Mouse (Mus musculus): ENCODE results near the gene Syt1.

Syt1 gene

DNA sequence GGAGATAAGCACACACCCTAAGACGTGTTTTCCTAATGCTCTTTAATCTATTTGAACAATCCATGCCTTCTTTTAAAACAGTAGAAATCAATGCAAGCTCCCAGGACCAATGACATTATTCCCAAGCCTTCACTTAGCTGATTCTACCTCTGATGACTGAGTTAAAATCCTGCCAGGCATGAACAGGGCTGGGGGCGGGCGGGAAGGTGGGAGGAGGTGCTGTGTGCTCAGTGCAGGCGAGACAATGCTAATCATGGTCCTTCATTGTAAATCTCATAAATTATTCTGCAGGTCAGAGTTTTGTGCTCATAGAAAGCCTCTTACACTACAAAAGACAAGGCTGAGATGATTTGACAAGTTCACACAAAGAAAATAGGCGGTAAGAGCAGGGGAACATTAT is 366.9 kb downstream of the Syt1 start:
- no peak for DNase-seq (ENCODE audit: low spot score)

DNA sequence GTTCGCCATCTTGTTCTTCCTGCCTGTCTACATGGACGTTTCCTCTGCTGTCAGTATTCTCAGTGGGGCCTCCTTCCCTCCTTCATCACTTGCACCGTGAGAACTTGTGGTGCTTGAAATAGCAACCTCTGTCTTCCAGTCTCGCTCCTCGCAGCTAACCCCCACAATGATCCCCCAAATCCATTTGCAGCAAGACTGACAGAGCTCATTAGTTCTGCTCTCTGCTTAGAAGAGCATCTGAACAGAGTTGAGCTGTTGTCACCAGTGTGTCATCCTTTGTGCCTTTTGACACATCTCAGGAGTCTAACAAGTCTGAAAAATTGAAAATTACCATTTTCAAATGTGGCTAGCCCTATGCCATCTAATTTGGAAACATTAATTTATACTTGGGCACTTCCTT is 372.7 kb downstream of the Syt1 start:
- no peak for DNase-seq (ENCODE audit: low spot score)

DNA sequence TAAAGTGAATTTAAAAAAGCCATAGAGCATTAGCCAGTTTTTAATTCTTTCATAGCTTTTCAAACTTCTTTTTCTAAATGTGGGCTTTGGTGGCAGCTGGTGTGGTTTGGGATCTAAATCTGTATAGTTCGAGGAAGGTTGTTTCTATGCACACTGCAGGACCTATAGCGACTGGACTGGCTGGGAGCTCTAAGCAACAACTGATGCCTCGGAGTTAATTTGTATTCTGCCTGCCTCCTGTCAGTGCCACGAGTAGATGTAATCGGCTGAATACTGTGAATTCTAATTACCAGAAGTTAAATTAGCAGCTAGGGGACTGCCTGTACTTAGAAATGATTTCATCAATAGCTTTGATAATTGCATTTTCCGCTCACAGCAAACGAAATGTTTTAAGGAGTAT is 374.7 kb downstream of the Syt1 start:
- DNase-seq (ENCODE audit: low spot score) = peak; percentile 51

DNA sequence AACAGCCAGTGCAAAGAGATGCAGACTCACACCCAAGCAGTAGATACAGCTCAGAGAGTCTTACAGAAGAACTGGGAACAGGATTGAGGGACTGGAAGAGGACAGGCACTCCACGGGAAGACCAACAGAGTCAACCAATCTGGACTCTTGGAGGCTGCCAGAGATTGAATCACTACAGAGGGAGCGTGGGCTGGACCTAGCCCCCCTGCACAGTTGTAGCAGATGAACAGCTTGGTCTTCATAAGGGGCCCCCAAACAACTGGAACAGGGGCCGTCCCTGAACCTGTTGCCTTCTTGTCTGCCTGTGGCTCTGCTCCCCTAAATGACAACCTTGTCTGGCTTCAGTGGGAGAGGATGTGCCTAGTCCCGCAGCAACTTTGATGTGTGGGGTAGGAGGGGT is 375.2 kb downstream of the Syt1 start:
- no peak for DNase-seq (ENCODE audit: low spot score)

DNA sequence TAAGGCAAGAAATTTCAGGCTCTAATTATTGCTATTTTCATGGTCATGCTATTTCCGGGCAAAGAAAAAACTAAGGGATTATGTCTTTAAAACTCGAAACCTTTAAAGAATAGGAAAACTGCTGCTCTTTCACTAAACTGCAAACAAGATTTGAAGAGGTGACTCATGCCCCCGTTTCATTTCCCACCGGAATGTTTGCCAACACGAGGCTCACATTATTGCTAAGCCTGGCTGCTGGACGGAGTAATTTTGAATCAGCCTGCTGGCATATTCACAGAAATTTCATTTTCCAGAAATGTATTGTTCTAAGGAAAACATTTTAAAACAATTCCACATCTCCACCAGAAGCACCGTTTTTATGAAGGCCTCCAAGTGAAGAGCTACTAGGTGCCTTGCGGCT is 379.9 kb downstream of the Syt1 start:
- no peak for DNase-seq (ENCODE audit: low spot score)

DNA sequence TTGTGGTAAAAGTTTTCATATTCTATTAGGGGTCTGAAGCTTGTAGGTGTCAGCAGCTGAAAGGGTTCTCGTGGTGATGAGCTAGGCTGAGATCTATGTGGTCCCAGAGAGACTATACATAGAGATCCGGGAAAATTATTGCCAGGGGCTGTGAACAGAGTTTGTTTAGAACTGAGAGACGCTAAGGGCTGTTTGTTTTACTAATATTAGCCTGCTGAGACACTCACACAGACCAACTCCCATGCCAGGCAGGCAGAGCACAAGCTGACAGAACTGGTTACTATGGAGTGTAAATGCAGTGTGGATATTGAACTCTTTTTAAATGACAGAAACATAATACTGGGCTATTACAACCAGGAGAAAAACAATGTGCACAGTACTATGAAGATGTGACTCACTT is 384.4 kb downstream of the Syt1 start:
- no peak for DNase-seq (ENCODE audit: low spot score)

DNA sequence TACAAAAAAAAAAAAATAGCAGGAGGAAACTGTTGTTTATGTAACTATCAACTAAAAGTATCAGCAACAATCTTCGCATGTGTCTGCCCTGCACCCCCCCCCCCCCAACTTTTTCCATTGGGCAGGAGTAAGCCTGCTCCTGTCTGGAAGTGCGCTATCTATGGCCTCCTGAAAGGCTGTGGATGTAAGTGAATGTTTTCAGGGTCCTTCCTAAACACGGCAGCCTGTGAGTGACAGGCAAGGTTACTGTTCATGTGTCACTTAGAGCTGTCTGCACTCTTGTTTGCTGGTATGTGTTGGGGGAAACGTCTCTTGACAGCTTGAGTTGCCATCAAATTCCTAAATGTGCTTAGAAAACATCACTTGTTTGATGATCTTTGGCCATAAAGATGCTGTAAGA is 387.8 kb downstream of the Syt1 start:
- DNase-seq (ENCODE audit: low spot score) = no peak

DNA sequence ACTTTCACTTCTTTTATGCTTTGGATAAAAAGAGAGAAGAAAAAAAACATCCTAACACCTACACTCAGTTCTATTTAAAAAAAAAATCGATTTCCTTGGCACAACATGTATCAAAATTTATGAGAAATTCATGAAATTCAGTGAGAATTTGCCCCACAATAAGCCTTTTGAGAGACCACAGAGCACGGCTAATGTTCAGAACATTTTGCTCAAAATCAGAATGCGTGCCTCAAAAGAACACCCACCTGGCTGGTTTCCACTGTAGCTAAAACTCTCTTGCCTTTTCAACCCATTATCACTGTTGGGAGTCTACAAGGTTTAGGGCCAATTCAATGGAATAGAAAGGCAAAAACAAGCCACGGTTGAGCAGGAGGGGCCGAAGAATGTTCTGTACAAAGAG is 390.9 kb downstream of the Syt1 start:
- no peak for DNase-seq (ENCODE audit: low spot score)

DNA sequence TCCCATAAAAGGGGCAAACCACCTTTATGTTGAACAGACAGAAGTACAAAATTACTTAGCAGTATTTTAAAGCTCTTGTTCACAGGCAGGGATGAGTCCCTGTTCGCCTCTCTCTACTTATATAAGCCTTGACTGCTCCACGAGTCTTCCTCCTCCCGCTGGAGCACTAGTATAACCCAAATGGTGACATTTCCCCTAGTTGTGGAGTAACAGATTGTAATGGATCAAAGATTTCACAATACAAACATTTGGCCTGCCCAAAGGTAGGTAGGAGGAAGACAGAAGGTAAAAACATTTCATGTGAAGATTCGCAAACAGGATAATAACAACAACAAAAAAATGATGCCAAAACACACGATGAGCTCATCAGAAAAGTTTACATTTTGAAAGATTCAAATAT is 391.6 kb downstream of the Syt1 start:
- no peak for DNase-seq (ENCODE audit: low spot score)

DNA sequence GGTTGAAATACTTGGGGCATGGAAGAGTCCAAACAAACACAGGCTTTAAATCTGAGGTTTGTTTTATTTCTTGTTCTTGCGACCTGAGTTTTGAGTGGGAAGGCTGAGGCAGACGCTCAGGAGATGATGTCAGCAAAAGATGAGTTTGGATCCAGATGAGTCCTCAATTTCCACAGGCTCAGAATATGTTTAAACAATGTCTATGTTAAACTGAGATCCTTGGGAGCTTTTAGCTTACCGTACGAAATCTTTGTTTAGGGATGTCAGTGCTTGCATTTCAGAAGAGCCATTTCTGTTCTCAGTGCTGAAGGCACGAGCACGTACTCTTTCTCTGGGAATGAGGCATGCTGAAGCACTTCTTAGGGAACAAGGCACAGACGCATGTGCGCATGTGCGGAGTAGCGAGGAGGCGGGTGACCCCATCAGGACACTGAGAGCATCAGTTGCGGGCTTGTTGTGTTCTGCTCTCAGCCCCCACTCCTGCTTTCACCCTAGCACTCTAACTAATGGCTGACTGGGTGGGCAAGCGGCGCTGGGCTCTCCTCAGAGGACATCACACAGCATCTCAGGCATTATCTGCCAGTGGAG is 400.6 kb downstream of the Syt1 start:
- no peak for DNase-seq (ENCODE audit: low spot score)

DNA sequence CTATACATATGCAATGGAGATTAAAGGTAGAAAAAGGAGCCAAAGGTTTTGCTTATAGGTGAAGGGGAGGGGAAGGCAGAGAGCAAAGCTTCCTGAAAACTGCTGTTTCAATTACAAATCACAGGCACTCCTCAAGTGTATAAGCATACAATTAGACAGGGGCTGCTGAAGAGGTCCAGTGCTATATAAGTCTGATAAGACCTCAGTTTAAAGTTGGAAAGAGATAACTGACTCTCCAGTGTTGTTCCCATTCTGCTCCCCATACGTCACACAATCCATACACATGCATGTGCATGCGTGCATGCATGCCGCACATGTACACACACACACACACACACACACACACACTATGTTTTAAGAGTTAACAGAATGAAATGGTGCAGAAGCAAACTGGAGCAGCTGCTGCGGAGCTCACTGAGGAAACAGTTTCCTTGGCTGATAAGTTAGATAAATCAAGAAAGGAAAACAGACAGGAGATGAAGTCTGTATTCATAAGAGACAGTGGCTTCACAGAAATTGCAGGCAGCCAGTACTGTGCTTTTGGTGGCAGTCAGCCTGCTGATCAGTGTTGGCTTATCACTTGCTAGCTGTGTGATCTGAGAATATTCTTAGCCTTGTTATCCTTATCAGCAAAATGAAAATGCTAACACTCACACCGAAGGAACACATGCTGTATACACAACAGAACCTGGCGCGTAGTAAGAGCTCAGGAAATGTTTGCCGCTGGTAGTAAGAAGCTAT is 408.9 kb downstream of the Syt1 start:
- no peak for DNase-seq (ENCODE audit: low spot score)

DNA sequence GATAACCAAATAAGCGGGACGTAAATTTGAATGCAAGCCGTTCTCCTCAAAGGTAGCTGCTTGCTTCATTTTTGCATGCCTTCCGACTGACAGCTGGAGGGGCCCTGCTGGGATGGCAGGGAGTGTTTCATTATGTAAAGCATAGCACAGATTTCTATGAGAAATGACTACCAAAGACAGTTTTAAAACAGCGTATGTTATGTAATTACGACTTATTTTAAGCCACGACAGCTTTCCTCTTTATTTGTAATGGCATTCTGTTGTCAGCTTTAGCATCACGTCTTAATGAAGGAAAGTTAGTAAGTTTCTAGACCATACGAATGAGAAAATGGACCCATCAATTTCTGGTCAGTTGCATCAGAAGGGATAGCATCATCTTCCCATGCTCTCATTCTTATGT is 410.1 kb downstream of the Syt1 start:
- no peak for DNase-seq (ENCODE audit: low spot score)

DNA sequence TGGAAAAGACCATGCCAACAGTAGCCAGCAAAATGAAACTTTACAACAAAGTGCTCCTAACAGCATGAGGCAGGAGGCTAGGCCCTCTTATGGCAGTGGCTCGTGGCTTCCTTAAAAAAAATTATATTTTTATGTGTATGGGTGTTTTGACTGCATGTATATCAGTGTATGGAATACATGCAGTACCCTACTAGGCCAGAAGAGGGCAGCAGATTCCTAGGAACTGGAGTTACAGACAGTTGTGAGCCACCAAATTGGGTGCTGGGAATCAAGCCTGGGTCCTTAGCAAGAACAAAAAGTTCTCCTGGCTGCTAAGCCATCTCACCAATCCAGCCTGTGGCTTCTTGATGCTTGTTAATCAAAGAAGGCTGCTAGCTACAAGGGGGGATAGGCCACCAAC is 413.4 kb downstream of the Syt1 start:
- no peak for DNase-seq (ENCODE audit: low spot score)

DNA sequence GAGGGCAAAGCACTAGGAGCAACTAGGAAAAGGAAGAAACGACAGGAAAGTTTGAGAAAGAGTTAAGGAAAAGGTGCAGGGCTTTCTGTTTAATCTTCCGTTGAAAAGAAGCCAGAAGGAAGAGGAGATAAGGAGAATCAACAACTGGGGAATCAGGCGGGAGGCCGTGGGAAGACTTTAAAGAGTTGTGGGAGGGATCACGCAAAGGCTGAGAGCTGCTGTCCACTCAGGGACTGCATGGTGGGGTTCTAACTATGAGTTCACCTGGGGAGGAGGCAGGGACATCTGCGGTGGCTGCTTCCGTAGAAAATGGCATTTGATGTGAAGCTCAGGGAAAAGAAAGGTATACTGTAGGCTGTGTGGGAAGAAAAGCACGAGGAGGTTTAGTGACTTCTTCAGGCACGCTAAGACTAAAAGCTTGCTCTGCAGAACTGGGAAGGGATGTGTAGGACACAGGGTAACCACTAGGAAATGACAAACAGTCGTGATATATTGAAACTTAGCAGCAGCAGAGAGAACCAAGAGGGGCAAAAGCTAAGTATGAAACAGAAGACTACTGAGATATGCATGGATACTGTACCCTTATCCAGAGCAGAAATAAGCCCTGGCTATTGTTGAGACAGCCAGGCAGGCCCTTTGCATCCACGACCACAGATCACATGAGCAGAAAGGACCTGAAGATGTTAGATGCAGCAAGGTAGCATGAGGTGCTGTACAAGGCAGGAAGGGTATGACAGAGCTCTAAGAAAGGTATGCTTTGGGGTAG is 414.4 kb downstream of the Syt1 start:
- no peak for DNase-seq (ENCODE audit: low spot score)

DNA sequence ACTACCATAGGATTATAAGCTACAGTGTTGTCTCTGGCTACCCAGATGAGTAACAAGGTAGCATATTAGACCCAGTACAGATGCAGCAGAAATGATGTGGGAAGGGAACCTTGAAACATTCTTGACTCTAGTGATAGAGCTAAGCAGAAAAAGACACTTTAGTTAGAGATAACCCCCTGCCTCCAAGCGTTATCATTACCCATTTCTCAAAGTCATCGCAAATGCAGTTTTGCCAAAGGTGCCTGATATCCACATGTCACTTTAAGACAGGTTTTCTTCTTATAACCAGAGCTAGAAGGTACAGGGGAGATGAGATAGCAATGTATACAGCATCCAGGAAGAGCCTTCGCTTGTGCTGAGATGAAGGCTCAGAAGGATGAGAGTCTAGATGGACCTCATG is 421.4 kb downstream of the Syt1 start:
- no peak for DNase-seq (ENCODE audit: low spot score)

DNA sequence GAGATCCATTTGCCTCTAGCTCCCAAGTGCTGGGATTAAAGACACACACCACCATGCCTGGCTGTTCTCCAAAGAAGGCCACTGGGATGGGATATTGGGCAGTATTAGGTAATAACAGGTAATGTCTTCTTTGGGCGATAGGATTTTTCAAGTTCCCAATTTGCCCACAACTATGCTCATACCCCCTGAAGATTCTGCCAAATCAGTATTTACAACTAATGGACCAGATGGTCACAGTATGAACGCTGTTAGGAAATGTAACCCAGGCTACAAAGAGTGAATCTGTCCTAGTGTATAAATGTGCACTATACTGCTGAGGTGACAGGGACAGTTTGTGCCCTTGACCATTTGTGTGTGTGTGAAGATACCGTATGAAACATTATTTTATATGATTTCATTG is 421.9 kb downstream of the Syt1 start:
- no peak for DNase-seq (ENCODE audit: low spot score)

DNA sequence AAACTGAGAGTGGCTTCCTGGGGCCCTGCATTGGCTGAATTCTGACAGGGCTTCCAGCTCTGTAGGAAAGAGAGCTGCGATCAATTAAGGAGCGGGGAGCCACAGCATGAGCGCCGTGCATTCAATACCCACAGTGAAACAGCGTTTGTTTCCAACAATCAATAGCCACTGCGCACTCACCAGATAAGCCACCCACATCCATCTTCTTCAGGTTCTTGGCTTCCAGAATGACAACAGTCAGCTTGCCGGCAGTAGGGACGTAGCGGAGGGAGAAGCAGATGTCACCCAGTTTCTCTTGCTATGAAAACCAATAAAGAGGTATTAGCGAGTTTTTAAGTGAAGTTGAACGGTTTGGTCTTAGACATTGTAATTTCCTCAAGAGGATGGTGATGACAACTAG is 427.1 kb downstream of the Syt1 start:
- no peak for DNase-seq (ENCODE audit: low spot score)

DNA sequence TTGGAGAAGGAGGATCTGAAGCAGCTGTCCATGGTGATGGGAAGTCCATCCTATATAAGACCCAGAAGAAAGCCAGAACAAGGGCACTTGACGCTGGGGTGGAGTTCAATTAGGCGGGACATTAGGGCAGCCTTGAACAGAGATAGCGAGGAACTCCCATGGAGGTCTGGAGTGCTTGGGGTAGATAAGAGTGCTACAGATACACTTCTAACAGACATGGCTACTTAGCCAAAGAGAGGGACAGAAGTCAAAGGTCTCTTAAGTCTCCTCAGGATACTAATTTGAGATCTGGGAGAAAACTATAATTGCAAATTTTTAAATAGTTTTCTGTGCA is 428.4 kb downstream of the Syt1 start:
- no peak for DNase-seq (ENCODE audit: low spot score)

DNA sequence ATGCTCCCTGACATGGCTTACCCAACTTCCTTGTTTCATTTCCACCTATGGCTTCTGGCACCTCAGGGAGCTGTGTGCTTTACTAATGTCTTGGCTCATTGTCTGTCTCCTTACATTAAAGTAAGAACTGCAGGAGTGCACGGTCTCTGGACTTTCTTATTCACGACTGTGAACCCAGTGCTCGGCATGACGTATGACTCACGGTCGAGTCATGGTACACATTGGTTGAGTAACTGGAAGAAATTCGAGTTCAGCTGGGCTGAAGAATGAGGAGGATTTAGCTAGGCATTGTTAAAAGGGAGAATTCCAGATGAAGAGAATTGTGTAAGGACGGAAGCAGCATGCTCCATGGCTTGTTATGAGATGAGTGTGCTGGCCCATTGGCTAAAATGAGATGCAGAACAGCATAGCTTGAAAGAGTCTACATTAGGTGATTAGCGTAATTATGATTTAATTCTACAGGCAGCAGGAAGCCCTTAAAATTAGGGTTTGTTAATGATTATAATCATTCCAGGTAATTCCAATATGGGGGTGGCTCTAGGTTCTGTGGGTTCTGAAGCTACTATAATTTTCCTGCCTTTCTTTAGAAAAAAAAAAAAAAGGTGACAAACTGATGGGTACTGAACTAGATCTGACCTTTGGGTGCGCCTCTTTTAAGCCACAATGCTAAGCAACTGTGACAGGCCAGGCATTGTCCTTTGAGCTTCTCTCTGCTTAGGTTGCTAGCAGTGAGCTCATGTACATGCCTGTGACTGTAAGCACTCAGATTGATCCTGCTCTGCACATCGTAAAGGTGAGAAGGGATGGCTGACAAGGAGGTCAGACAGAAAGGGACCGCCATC is 429.0 kb downstream of the Syt1 start:
- DNase-seq (ENCODE audit: low spot score) = no peak

DNA sequence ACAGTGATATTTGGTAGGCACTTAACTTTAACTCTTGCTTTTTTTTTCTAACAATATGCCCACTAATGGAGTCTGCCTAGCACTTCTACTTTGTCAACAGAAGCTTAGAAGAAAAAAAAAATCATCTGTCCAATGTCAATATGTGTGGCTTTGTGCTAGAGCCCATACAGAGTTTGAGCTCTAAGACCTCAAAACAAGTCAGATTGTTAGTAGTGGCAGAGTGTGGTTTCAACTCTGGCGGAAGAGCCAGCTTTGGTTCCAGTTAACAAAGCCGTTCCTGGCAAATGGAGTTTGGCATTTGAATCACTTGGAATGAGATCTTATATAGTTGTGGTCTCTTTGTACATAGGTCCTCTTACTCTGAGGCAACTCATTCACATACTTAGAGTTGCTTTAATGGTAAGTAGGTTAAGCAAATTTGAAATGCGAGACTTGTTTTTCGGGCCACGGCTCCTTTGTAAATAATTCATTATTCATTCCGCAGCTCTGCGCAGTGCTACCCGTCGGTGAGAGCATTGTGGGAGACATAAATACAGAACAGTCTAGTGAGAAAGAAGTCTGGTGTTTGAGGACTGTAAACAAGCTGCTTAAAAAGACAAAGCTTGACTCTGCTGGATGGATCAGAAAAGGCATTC is 429.9 kb downstream of the Syt1 start:
- DNase-seq (ENCODE audit: low spot score) = no peak

DNA sequence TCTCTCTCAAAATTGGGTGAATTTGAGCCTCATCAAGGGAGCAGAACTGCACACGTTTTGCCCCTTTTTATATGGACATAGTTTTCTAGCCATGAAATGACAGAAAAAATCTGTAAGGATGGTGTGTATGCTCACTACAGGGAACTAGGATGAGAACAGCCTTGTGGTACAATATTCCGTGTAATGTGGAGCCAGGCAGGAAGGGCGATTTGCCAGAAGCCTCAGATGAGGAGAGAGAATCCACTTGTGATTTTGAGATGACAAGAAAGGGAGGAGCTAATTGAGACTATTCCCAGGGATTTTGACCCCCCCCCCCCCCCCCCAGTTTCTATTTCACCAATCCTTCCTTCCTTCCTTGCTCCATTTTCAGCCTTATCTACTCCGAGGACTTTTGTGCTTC is 431.4 kb downstream of the Syt1 start:
- DNase-seq (ENCODE audit: low spot score) = no peak

DNA sequence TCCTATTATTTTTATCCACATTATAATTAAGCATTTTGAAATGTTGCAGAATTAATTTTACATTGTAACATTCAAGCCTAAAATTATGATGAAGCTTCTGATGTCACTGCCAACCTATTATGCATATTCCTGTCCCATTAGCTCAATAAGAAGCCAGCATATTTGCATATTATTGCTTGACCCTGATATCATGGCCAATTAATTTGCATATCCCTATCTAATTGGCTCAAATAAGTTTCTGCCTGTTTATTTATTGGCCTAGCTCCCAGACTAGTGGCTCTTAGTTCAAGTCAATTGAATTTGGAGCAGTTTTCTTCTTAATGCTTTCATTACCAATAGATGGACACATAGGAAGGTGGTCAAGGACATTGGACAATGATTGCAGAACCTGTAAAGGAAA is 433.2 kb downstream of the Syt1 start:
- DNase-seq (ENCODE audit: low spot score) = no peak
